29 mouse cellular contexts compared by ENCODE assay signal in genomic region chr7:75147174-75147573, GRCm38 (mm10).
DNase-seq lines count a peak whose midpoint lies in the region; ATAC-seq and TF ChIP-seq lines count a peak whose summit lies in the region.
"Had no signal": no experiment of that assay in that cellular context is flagged by ENCODE, and none has a peak within 500 bp of the region (broad histone marks: within the 10 kb centered on the region; RNA-seq: fewer than 3 reads in every experiment).

No protein-coding gene starts in this region.

- no peak for DNase-seq in heart, postnatal 0 days (ENCODE audit: low spot score)
- DNase-seq in layer of hippocampus, adult 2 months (ENCODE audit: low spot score in 2 of 2) = no peak
- DNase-seq in layer of hippocampus, postnatal 10 days (ENCODE audit: low spot score in 2 of 2) = no peak
- DNase-seq in Patski (ENCODE audit: low read depth, low spot score) = no peak
- DNase-seq in stomach, postnatal 0 days (ENCODE audit: low spot score) = no peak
- DNase-seq in left cerebral cortex, postnatal 25 days (ENCODE audit: low spot score in 2 of 2) = no peak
- DNase-seq: adrenal gland, adult 2 months; adrenal gland, postnatal 25 days; cerebellum, adult 2 months; cerebellum, adult 9-11 months; cerebellum, postnatal 36 days; embryo, embryonic 11 days; gastrocnemius, adult 2 months; gastrocnemius, postnatal 14 days; heart, adult 11 months; heart, postnatal 14 days; heart, postnatal 4 days; kidney, adult 2 months had no signal

- H3K9ac ChIP-seq in heart, postnatal 0 days (replicated peaks; ENCODE audit: low read depth, low read length) = no peak overlapping the region
- H3K9ac ChIP-seq in heart, embryonic 11.5 days (ENCODE audit: low read depth, low read length) = no peak overlapping the region
- H3K9ac ChIP-seq in stomach, postnatal 0 days (ENCODE audit: low read length) = no peak overlapping the region
- H3K9ac ChIP-seq: embryonic facial prominence, embryonic 13.5 days; forebrain, embryonic 13.5 days; heart, embryonic 12.5 days; heart, embryonic 15.5 days; hindbrain, embryonic 15.5 days had no signal

- H3K4me2 ChIP-seq in heart, postnatal 0 days (ENCODE audit: low read depth, low read length) = no peak overlapping the region
- no peak overlapping the region for H3K4me2 ChIP-seq in heart, embryonic 11.5 days
- H3K4me2 ChIP-seq in stomach, postnatal 0 days (replicated peaks; ENCODE audit: low read depth) = no peak overlapping the region
- H3K4me2 ChIP-seq: embryonic facial prominence, embryonic 13.5 days; forebrain, embryonic 13.5 days; heart, embryonic 12.5 days; heart, embryonic 15.5 days; hindbrain, embryonic 15.5 days had no signal

- H3K36me3 ChIP-seq in heart, postnatal 0 days (replicated peaks; ENCODE audit: control insufficient read depth, insufficient read depth, low read length) = no peaks in the 10 kb centered on the region
- H3K36me3 ChIP-seq in heart, embryonic 11.5 days (ENCODE audit: control insufficient read depth, insufficient read depth, low read length) = no peaks in the 10 kb centered on the region
- H3K36me3 ChIP-seq in stomach, postnatal 0 days (ENCODE audit: control insufficient read depth, insufficient read depth, low read length) = no peaks in the 10 kb centered on the region
- H3K36me3 ChIP-seq: embryonic facial prominence, embryonic 10.5 days; embryonic facial prominence, embryonic 13.5 days; G1E; heart, embryonic 12.5 days; heart, embryonic 15.5 days; hindbrain, embryonic 15.5 days had no signal

- peaks cover 9% of the 10 kb centered on the region; the same call in 1 of the 2 replicates for H3K4me1 ChIP-seq in heart, postnatal 0 days (ENCODE audit: control insufficient read depth, insufficient read depth)
- H3K4me1 ChIP-seq in heart, embryonic 11.5 days (ENCODE audit: control insufficient read depth, insufficient read depth, low read length) = peaks cover 4% of the 10 kb centered on the region; the same call in 1 of the 2 replicates
- H3K4me1 ChIP-seq in stomach, postnatal 0 days (replicated peaks; ENCODE audit: control insufficient read depth, insufficient read depth) = no peaks in the 10 kb centered on the region

- in situ Hi-C loops in Patski (cut with MboI; ENCODE audit: low pct_unique_long_range_greater_than_20kb) = loop anchor here (25.0 kb wide), 1 partner anchor 690 kb away; the partner anchor contains the start of gene Klhl25

- POLR2A ChIA-PET in Patski (lab: Charles Lee) = no interaction called here

- intact Hi-C loops in left cerebral cortex, postnatal 25 days (cut with DNase I) = no loop called here

- no peaks in the 10 kb centered on the region for H3K27me3 ChIP-seq in heart, postnatal 0 days (ENCODE audit: control insufficient read depth, insufficient read depth, low read length)
- no peaks in the 10 kb centered on the region for H3K27me3 ChIP-seq in heart, embryonic 11.5 days (ENCODE audit: control insufficient read depth, insufficient read depth, low read length)
- peaks cover 3% of the 10 kb centered on the region for H3K27me3 ChIP-seq in Patski
- no peaks in the 10 kb centered on the region for H3K27me3 ChIP-seq in stomach, postnatal 0 days (ENCODE audit: control insufficient read depth, insufficient read depth, low read length)
- H3K27me3 ChIP-seq: embryonic facial prominence, embryonic 13.5 days; heart, embryonic 12.5 days; heart, embryonic 15.5 days; hindbrain, embryonic 15.5 days had no signal

- H3K9me3 ChIP-seq in heart, postnatal 0 days (replicated peaks; ENCODE audit: control insufficient read depth, low read length) = no peaks in the 10 kb centered on the region
- no peaks in the 10 kb centered on the region for H3K9me3 ChIP-seq in heart, embryonic 11.5 days (replicated peaks; ENCODE audit: control insufficient read depth, low read length)
- no peaks in the 10 kb centered on the region for H3K9me3 ChIP-seq in stomach, postnatal 0 days (ENCODE audit: control insufficient read depth, low read length)
- H3K9me3 ChIP-seq: embryonic facial prominence, embryonic 10.5 days; embryonic facial prominence, embryonic 13.5 days; forebrain, embryonic 13.5 days; G1E; heart, embryonic 12.5 days; heart, embryonic 15.5 days; hindbrain, embryonic 15.5 days had no signal

- TF ChIP-seq CTCF in heart, postnatal 0 days (IDR thresholded peaks at IDR 0.05; ENCODE audit: low read depth) = 0 out of 2 replicates have a peak, but pooled peaks have one; percentile 12
- peak; percentile 51 for TF ChIP-seq CTCF in layer of hippocampus, adult 2 months (conservative IDR thresholded peaks at IDR 0.05)
- peak; percentile 34 for TF ChIP-seq CTCF in Patski (IDR thresholded peaks at IDR 0.05)
- TF ChIP-seq CTCF in stomach, postnatal 0 days (IDR thresholded peaks at IDR 0.05; ENCODE audit: low read depth) = peak; percentile 27; the same call in 1 of the 2 replicates

- WGBS in heart, postnatal 0 days = 76% methylated on average over 1 of the region's 1 CpGs
- WGBS in heart, embryonic 11.5 days (ENCODE audit: insufficient replicate concordance) = 78% methylated on average over 1 of the region's 1 CpGs
- WGBS in stomach, postnatal 0 days = 65% methylated on average over 1 of the region's 1 CpGs

- no peak for ATAC-seq in heart, postnatal 0 days (ENCODE audit: insufficient read depth, low read depth)
- no peak for ATAC-seq in heart, embryonic 11.5 days (replicated peaks; ENCODE audit: insufficient number of reproducible peaks, low FRiP score, low TSS enrichment)
- ATAC-seq in Patski = no peak
- ATAC-seq in stomach, postnatal 0 days (ENCODE audit: low FRiP score, low TSS enrichment) = no peak
- ATAC-seq: forebrain, embryonic 13.5 days; forebrain, embryonic 16.5 days; intestine, embryonic 16.5 days had no signal

- CTCF ChIA-PET in Patski (lab: Charles Lee) = no interaction called here

- no peak for TF ChIP-seq EP300 in heart, postnatal 0 days (IDR thresholded peaks at IDR 0.05; ENCODE audit: low read depth)
- no peak for TF ChIP-seq EP300 in stomach, postnatal 0 days (optimal IDR thresholded peaks at IDR 0.05)

- no peak overlapping the region for H3K4me3 ChIP-seq in heart, postnatal 0 days (ENCODE audit: low read depth, low read length)
- H3K4me3 ChIP-seq in heart, embryonic 11.5 days (ENCODE audit: low read depth, low read length) = no peak overlapping the region
- no peak overlapping the region for H3K4me3 ChIP-seq in layer of hippocampus, adult 2 months
- no peak overlapping the region for H3K4me3 ChIP-seq in stomach, postnatal 0 days (ENCODE audit: low read depth, low read length)
- H3K4me3 ChIP-seq: embryonic facial prominence, embryonic 10.5 days; embryonic facial prominence, embryonic 13.5 days; erythroblast, embryonic 14.5 days; forebrain, embryonic 13.5 days; gastrocnemius, adult 2 months; heart, embryonic 12.5 days; heart, embryonic 15.5 days; hindbrain, embryonic 15.5 days had no signal

- no peak overlapping the region for H3K27ac ChIP-seq in heart, postnatal 0 days (ENCODE audit: low read depth)
- no peak overlapping the region for H3K27ac ChIP-seq in heart, embryonic 11.5 days (ENCODE audit: low read depth, low read length)
- H3K27ac ChIP-seq in layer of hippocampus, adult 2 months = no peak overlapping the region
- no peak overlapping the region for H3K27ac ChIP-seq in stomach, postnatal 0 days (replicated peaks)
- H3K27ac ChIP-seq: embryonic facial prominence, embryonic 10.5 days; embryonic facial prominence, embryonic 13.5 days; forebrain, embryonic 13.5 days; gastrocnemius, adult 2 months; heart, embryonic 15.5 days; hindbrain, embryonic 15.5 days had no signal
